ENCODE assay signal across 8 mouse cellular contexts in the genomic region with DNA sequence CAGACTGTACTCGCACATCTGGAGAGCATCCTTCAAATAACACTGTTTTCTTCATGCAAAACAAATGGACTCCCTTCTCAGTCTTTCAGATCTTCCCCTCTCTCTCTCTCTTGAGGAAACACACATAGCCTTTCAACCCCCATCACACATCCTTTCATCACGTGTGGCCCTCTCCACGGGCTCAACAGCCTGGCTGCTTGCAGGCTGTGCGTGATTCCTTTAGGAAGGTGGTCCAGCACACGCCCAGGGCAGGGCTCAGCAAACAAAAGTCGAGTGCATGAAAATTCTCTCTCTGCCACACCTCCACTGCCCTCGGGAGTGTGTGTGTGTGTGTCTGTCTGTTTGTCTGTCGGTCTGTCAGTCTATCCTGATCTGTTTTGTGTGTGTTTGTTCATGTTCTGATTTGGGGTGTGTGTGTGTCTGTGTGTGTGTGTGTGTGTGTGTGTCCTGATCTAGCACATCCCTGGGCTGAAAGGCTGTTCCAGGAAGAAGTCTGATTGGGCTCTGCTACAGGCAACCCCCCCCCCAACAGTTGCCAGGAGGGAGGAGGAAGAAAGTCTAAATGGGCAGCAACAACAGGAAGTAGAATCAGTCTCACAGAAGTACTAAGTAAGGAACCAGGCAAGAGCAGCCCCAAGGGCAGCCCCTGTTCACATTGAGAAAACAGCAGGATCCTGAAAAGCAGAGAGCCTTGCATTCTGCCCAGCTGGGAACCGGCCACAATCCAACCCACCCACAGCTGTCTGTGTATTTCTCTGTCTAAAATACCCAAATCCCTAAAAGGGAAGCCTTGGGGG. TPM values are rescaled to one million over a fixed set of nuclear protein-coding genes. Genes with fewer than 3 reads are reported as not detected.
DNase-seq lines count a peak whose midpoint lies in the region; ATAC-seq and TF ChIP-seq lines count a peak whose summit lies in the region.

No protein-coding gene starts in this region.

- 46% methylated on average over 9 of the region's 9 CpGs for WGBS in heart, adult 2 months
- 25% methylated on average over 9 of the region's 9 CpGs for WGBS in lung, embryonic 15.5 days
- WGBS in stomach, embryonic 15.5 days, result 40% methylated on average over 9 of the region's 9 CpGs
- WGBS in forebrain, embryonic 13.5 days, result 54% methylated on average over 9 of the region's 9 CpGs
- 55% methylated on average over 9 of the region's 9 CpGs for WGBS in forebrain, embryonic 16.5 days

- no peak overlapping the region for H3K9ac ChIP-seq in heart, adult 2 months (ENCODE audit: low read depth, low read length)
- no peak overlapping the region for H3K9ac ChIP-seq in lung, embryonic 15.5 days
- H3K9ac ChIP-seq in stomach, embryonic 15.5 days, result no peak overlapping the region
- no peak overlapping the region for H3K9ac ChIP-seq in forebrain, embryonic 13.5 days
- H3K9ac ChIP-seq in forebrain, embryonic 16.5 days (replicated peaks; ENCODE audit: low read depth, low read length), result no peak overlapping the region

- H3K27me3 ChIP-seq in heart, adult 2 months (ENCODE audit: control insufficient read depth, insufficient read depth, low read length), result no peaks in the 10 kb centered on the region
- H3K27me3 ChIP-seq in lung, embryonic 15.5 days, result no peaks in the 10 kb centered on the region
- no peaks in the 10 kb centered on the region for H3K27me3 ChIP-seq in stomach, embryonic 15.5 days (replicated peaks)
- peaks cover 21% of the 10 kb centered on the region for H3K27me3 ChIP-seq in forebrain, embryonic 13.5 days
- no peaks in the 10 kb centered on the region for H3K27me3 ChIP-seq in forebrain, embryonic 16.5 days (replicated peaks; ENCODE audit: control insufficient read depth, insufficient read depth, low read length)

- no peaks in the 10 kb centered on the region for H3K79me2 ChIP-seq in heart, adult 2 months (replicated peaks; ENCODE audit: control insufficient read depth, insufficient read depth, low read length)

- intact Hi-C loops in heart, adult 2 months (cut with DNase I), result no loop called here
- intact Hi-C loops in heart, postnatal 25 days (cut with DNase I), result no loop called here

- no peak overlapping the region; the same call in 1 of the 2 replicates for H3K27ac ChIP-seq in heart, adult 2 months
- H3K27ac ChIP-seq in lung, embryonic 15.5 days, result peak overlapping the region; percentile 64
- H3K27ac ChIP-seq in stomach, embryonic 15.5 days, result peak overlapping the region; percentile 61
- no peak overlapping the region for H3K27ac ChIP-seq in forebrain, embryonic 13.5 days
- H3K27ac ChIP-seq in forebrain, embryonic 16.5 days (ENCODE audit: low read length), result no peak overlapping the region

- H3K4me2 ChIP-seq in lung, embryonic 15.5 days, result no peak overlapping the region
- H3K4me2 ChIP-seq in stomach, embryonic 15.5 days, result no peak overlapping the region
- no peak overlapping the region for H3K4me2 ChIP-seq in forebrain, embryonic 13.5 days
- no peak overlapping the region for H3K4me2 ChIP-seq in forebrain, embryonic 16.5 days (ENCODE audit: low read length)

- ATAC-seq in lung, embryonic 15.5 days (ENCODE audit: borderline replicate concordance, extremely low read depth, low FRiP score, low TSS enrichment), result 0 out of 2 replicates have a peak, but pooled peaks have one; percentile 47
- peak; percentile 74 for ATAC-seq in stomach, embryonic 15.5 days (ENCODE audit: insufficient read depth, low FRiP score, low read depth)
- no peak for ATAC-seq in forebrain, embryonic 13.5 days
- no peak for ATAC-seq in forebrain, embryonic 16.5 days

- H3K36me3 ChIP-seq in heart, adult 2 months (ENCODE audit: control insufficient read depth, insufficient read depth, low read length), result no peaks in the 10 kb centered on the region
- no peaks in the 10 kb centered on the region for H3K36me3 ChIP-seq in lung, embryonic 15.5 days
- H3K36me3 ChIP-seq in stomach, embryonic 15.5 days, result no peaks in the 10 kb centered on the region
- no peaks in the 10 kb centered on the region for H3K36me3 ChIP-seq in forebrain, embryonic 13.5 days (ENCODE audit: poor library complexity, severe bottlenecking)
- no peaks in the 10 kb centered on the region for H3K36me3 ChIP-seq in forebrain, embryonic 16.5 days (ENCODE audit: control insufficient read depth, insufficient read depth)

- peaks cover 2% of the 10 kb centered on the region; the same call in 1 of the 2 replicates for H3K4me1 ChIP-seq in heart, adult 2 months (ENCODE audit: control insufficient read depth, insufficient read depth, low read length)
- peaks cover 24% of the 10 kb centered on the region for H3K4me1 ChIP-seq in lung, embryonic 15.5 days
- H3K4me1 ChIP-seq in stomach, embryonic 15.5 days, result peaks cover 9% of the 10 kb centered on the region; the same call in 1 of the 2 replicates
- H3K4me1 ChIP-seq in forebrain, embryonic 13.5 days, result peaks cover 9% of the 10 kb centered on the region
- H3K4me1 ChIP-seq in forebrain, embryonic 16.5 days (replicated peaks; ENCODE audit: control insufficient read depth, insufficient read depth, low read length), result no peaks in the 10 kb centered on the region

- no peaks in the 10 kb centered on the region for H3K9me3 ChIP-seq in lung, embryonic 15.5 days
- no peaks in the 10 kb centered on the region for H3K9me3 ChIP-seq in stomach, embryonic 15.5 days
- H3K9me3 ChIP-seq in forebrain, embryonic 13.5 days (replicated peaks), result no peaks in the 10 kb centered on the region
- H3K9me3 ChIP-seq in forebrain, embryonic 16.5 days (ENCODE audit: control insufficient read depth, low read length), result no peaks in the 10 kb centered on the region

- DNase-seq in heart, adult 2 months, result peak; percentile 27 to 49
- DNase-seq in heart, postnatal 25 days (ENCODE audit: low spot score), result no peak
- peak; percentile 13 for DNase-seq in NIH3T3 (ENCODE audit: low read depth)
- DNase-seq in heart, postnatal 4 days, result peak; percentile 43

- TF ChIP-seq POLR2A in heart, adult 2 months (IDR thresholded peaks at IDR 0.05; ENCODE audit: insufficient read depth, low read depth, low read length), result no peak

- no peak for TF ChIP-seq CTCF in heart, adult 2 months (IDR thresholded peaks at IDR 0.05)

- H3K4me3 ChIP-seq in heart, adult 2 months, result no peak overlapping the region
- no peak overlapping the region for H3K4me3 ChIP-seq in lung, embryonic 15.5 days
- no peak overlapping the region for H3K4me3 ChIP-seq in stomach, embryonic 15.5 days (replicated peaks)
- H3K4me3 ChIP-seq in forebrain, embryonic 13.5 days, result no peak overlapping the region
- no peak overlapping the region for H3K4me3 ChIP-seq in forebrain, embryonic 16.5 days (replicated peaks; ENCODE audit: low read length)

- no peak for TF ChIP-seq EP300 in heart, adult 2 months (IDR thresholded peaks at IDR 0.05; ENCODE audit: insufficient read depth, low read depth, low read length)

RNA-seq across cellular contexts. Expression of a gene that starts 26.8 kb away (rescaled TPM):
- 10 to 100 TPM; 34.3 to 57.5 TPM for total RNA-seq in heart, adult 2 months (2021)
- 12.8 and 16.4 TPM in 2 replicates for polyA plus RNA-seq in heart, adult 2 months (2012; rRNA removed)
- 10 to 100 TPM; 38.0 to 55.6 TPM for total RNA-seq in heart, postnatal 25 days (2021)
- 10 to 100 TPM; 44.6 to 48.8 TPM for total RNA-seq in heart, postnatal 4 days (2021)
- polyA plus RNA-seq in lung, embryonic 15.5 days (2015; fragmentation: Nextera tagmentation; extraction: Ambion mirVana), result 16.8 and 17.9 TPM in 2 replicates
- 12.8 and 16.0 TPM in 2 replicates for polyA plus RNA-seq in stomach, embryonic 15.5 days (2015; fragmentation: Nextera tagmentation; extraction: Ambion mirVana)
- 1.6 and 1.7 TPM in 2 replicates for polyA plus RNA-seq in forebrain, embryonic 13.5 days (2015; fragmentation: Nextera tagmentation; extraction: Ambion mirVana)
- 1.3 and 2.1 TPM in 2 replicates for polyA plus RNA-seq in forebrain, embryonic 16.5 days (2015; fragmentation: Nextera tagmentation; extraction: Ambion mirVana)

Comparison
In these comparisons a context has a peak if more than half of its experiments do, and no peak if none do; other contexts are left out.
1. H3K27ac ChIP-seq: peak in lung, embryonic 15.5 days (single experiment) and stomach, embryonic 15.5 days (single experiment); none in heart, adult 2 months (single experiment), forebrain, embryonic 13.5 days (single experiment) and forebrain, embryonic 16.5 days (single experiment).
2. ATAC-seq: peak in lung, embryonic 15.5 days (single experiment) and stomach, embryonic 15.5 days (single experiment); none in forebrain, embryonic 13.5 days (single experiment) and forebrain, embryonic 16.5 days (single experiment).